In the genomic region with DNA sequence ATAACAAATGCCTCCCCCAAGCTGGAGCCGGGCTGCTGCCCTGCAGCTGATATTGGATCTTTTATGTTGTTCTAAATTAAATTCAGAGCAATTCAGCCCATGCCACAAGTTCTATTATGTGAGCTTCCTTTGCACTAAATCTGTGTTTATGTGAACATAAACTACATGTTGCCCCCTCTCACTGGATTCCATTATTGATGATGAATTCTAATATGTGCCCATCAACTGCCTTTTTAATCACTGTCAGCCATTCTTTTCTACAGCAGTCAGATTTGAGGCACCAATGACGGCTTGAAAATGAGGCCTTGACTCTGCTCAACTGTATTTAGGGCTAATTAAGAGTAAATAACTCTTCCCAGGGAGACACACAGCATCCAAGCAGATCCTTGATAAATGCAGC, we compare ENCODE assay signal across 13 mouse cellular contexts.
A peak's percentile ranks its signal among the peaks of the same experiment; 100 is the strongest.
DNase-seq lines count a peak whose midpoint lies in the region; ATAC-seq lines count a peak whose summit lies in the region.
"Had no signal": no experiment of that assay in that cellular context is flagged by ENCODE, and none has a peak within 500 bp of the region (broad histone marks: within the 10 kb centered on the region; RNA-seq: fewer than 3 reads in every experiment).

No protein-coding gene starts in this region.

- no peak overlapping the region for H3K4me3 ChIP-seq in forebrain, embryonic 12.5 days (replicated peaks)
- H3K4me3 ChIP-seq in forebrain, embryonic 11.5 days (ENCODE audit: low read depth, low read length), result no peak overlapping the region
- no peak overlapping the region for H3K4me3 ChIP-seq in lung, embryonic 16.5 days (ENCODE audit: low read length)
- no peak overlapping the region for H3K4me3 ChIP-seq in hindbrain, embryonic 13.5 days
- no peak overlapping the region for H3K4me3 ChIP-seq in midbrain, embryonic 16.5 days (ENCODE audit: low read depth, low read length)
- H3K4me3 ChIP-seq: heart, embryonic 10.5 days had no signal

- WGBS in forebrain, embryonic 12.5 days, result 6% methylated on average over 2 of the region's 2 CpGs
- WGBS in forebrain, embryonic 11.5 days, result 18% methylated on average over 2 of the region's 2 CpGs
- WGBS in lung, embryonic 16.5 days, result 41% methylated on average over 2 of the region's 2 CpGs
- 19% methylated on average over 2 of the region's 2 CpGs for WGBS in hindbrain, embryonic 13.5 days
- 12% methylated on average over 2 of the region's 2 CpGs for WGBS in midbrain, embryonic 16.5 days

- no peaks in the 10 kb centered on the region for H3K9me3 ChIP-seq in forebrain, embryonic 12.5 days
- no peaks in the 10 kb centered on the region for H3K9me3 ChIP-seq in forebrain, embryonic 11.5 days (ENCODE audit: control insufficient read depth, low read length)
- H3K9me3 ChIP-seq in lung, embryonic 16.5 days (ENCODE audit: control insufficient read depth, low read length), result no peaks in the 10 kb centered on the region
- no peaks in the 10 kb centered on the region for H3K9me3 ChIP-seq in hindbrain, embryonic 13.5 days
- no peaks in the 10 kb centered on the region for H3K9me3 ChIP-seq in midbrain, embryonic 16.5 days (replicated peaks; ENCODE audit: control insufficient read depth, low read length, poor library complexity, severe bottlenecking)
- H3K9me3 ChIP-seq: heart, embryonic 10.5 days had no signal

- H3K27me3 ChIP-seq in forebrain, embryonic 12.5 days, result peaks cover 23% of the 10 kb centered on the region
- H3K27me3 ChIP-seq in forebrain, embryonic 11.5 days (ENCODE audit: control insufficient read depth, insufficient read depth, low read length), result no peaks in the 10 kb centered on the region
- H3K27me3 ChIP-seq in lung, embryonic 16.5 days (ENCODE audit: control insufficient read depth, insufficient read depth, low read depth, low read length), result no peaks in the 10 kb centered on the region
- no peaks in the 10 kb centered on the region for H3K27me3 ChIP-seq in hindbrain, embryonic 13.5 days
- H3K27me3 ChIP-seq in midbrain, embryonic 16.5 days (ENCODE audit: control insufficient read depth, insufficient read depth, low read depth, low read length), result no peaks in the 10 kb centered on the region

- H3K4me1 ChIP-seq in forebrain, embryonic 12.5 days, result peaks cover 18% of the 10 kb centered on the region
- H3K4me1 ChIP-seq in forebrain, embryonic 11.5 days (replicated peaks; ENCODE audit: control insufficient read depth, insufficient read depth, low read length), result no peaks in the 10 kb centered on the region; the same call in 1 of the 2 replicates
- peaks cover 7% of the 10 kb centered on the region for H3K4me1 ChIP-seq in lung, embryonic 16.5 days (replicated peaks; ENCODE audit: control insufficient read depth, insufficient read depth, low read length)
- H3K4me1 ChIP-seq in hindbrain, embryonic 13.5 days (replicated peaks), result peaks cover 16% of the 10 kb centered on the region
- peaks cover 10% of the 10 kb centered on the region for H3K4me1 ChIP-seq in midbrain, embryonic 16.5 days (ENCODE audit: control insufficient read depth, insufficient read depth, low read length)

- H3K9ac ChIP-seq in forebrain, embryonic 12.5 days, result no peak overlapping the region
- H3K9ac ChIP-seq in forebrain, embryonic 11.5 days (ENCODE audit: low read length), result no peak overlapping the region
- H3K9ac ChIP-seq in lung, embryonic 16.5 days (ENCODE audit: low read length), result no peak overlapping the region
- no peak overlapping the region for H3K9ac ChIP-seq in hindbrain, embryonic 13.5 days
- no peak overlapping the region for H3K9ac ChIP-seq in midbrain, embryonic 16.5 days (ENCODE audit: low read depth, low read length)

- DNase-seq in forebrain, embryonic 11.5 days (ENCODE audit: low spot score), result no peak
- DNase-seq in lung, adult 18-20 months, result no peak
- no peak for DNase-seq in cerebellum, postnatal 25 days
- DNase-seq: adrenal gland, postnatal 10 days; gastrocnemius, postnatal 10 days; layer of hippocampus, adult 9-11 months had no signal

- peak; percentile 62 for ATAC-seq in forebrain, embryonic 12.5 days (ENCODE audit: low FRiP score)
- no peak for ATAC-seq in forebrain, embryonic 11.5 days (replicated peaks; ENCODE audit: low FRiP score)
- ATAC-seq in lung, embryonic 16.5 days (ENCODE audit: low read depth), result no peak
- peak; percentile 44; the same call in 1 of the 2 replicates for ATAC-seq in hindbrain, embryonic 13.5 days (ENCODE audit: low FRiP score)
- ATAC-seq in midbrain, embryonic 16.5 days, result no peak
- ATAC-seq in erythroblast, adult 5-6 weeks (replicated peaks; ENCODE audit: low FRiP score, poor library complexity, severe bottlenecking), result no peak

- H3K4me2 ChIP-seq in forebrain, embryonic 12.5 days, result no peak overlapping the region
- H3K4me2 ChIP-seq in forebrain, embryonic 11.5 days (ENCODE audit: low read depth, low read length, severe bottlenecking), result no peak overlapping the region
- H3K4me2 ChIP-seq in lung, embryonic 16.5 days (ENCODE audit: low read depth, low read length), result no peak overlapping the region
- no peak overlapping the region; the same call in 1 of the 2 replicates for H3K4me2 ChIP-seq in hindbrain, embryonic 13.5 days
- H3K4me2 ChIP-seq in midbrain, embryonic 16.5 days (ENCODE audit: low read length), result no peak overlapping the region

- H3K27ac ChIP-seq in forebrain, embryonic 12.5 days, result no peak overlapping the region
- H3K27ac ChIP-seq in forebrain, embryonic 11.5 days (ENCODE audit: low read depth, low read length), result no peak overlapping the region
- peak overlapping the region; percentile 69 for H3K27ac ChIP-seq in lung, embryonic 16.5 days (ENCODE audit: low read length)
- peak overlapping the region; percentile 27 for H3K27ac ChIP-seq in hindbrain, embryonic 13.5 days
- H3K27ac ChIP-seq in midbrain, embryonic 16.5 days (ENCODE audit: low read length), result peak overlapping the region; percentile 58; the same call in 1 of the 2 replicates
- H3K27ac ChIP-seq: kidney, postnatal 0 days had no signal

- no peaks in the 10 kb centered on the region for H3K36me3 ChIP-seq in forebrain, embryonic 12.5 days (replicated peaks)
- no peaks in the 10 kb centered on the region for H3K36me3 ChIP-seq in forebrain, embryonic 11.5 days (ENCODE audit: control insufficient read depth, insufficient read depth, low read length)
- no peaks in the 10 kb centered on the region for H3K36me3 ChIP-seq in lung, embryonic 16.5 days (ENCODE audit: control insufficient read depth, insufficient read depth, low read length)
- no peaks in the 10 kb centered on the region for H3K36me3 ChIP-seq in hindbrain, embryonic 13.5 days
- no peaks in the 10 kb centered on the region for H3K36me3 ChIP-seq in midbrain, embryonic 16.5 days (ENCODE audit: control insufficient read depth, insufficient read depth, low read length)
- H3K36me3 ChIP-seq: heart, embryonic 10.5 days had no signal

Comparison
In these comparisons a context has a peak if more than half of its experiments do, and no peak if none do; other contexts are left out.
1. ATAC-seq: peak in forebrain, embryonic 12.5 days (single experiment) and hindbrain, embryonic 13.5 days (single experiment); none in forebrain, embryonic 11.5 days (single experiment), lung, embryonic 16.5 days (single experiment), midbrain, embryonic 16.5 days (single experiment) and erythroblast, adult 5-6 weeks (single experiment).
2. H3K27ac ChIP-seq: peak in lung, embryonic 16.5 days (single experiment), hindbrain, embryonic 13.5 days (single experiment) and midbrain, embryonic 16.5 days (single experiment); none in forebrain, embryonic 12.5 days (single experiment) and forebrain, embryonic 11.5 days (single experiment).